Mouse (Mus musculus) midbrain, embryonic 16.5 days (tissue): ENCODE results near the gene Cars2. TPM values are rescaled to one million over a fixed set of nuclear protein-coding genes. Genes with fewer than 3 reads are reported as not detected.
"Not testable (repeated sequence)": the region's sequence is repeated elsewhere in the genome, so short reads cannot be mapped to it uniquely, and the experiment has no call there.

Experiments used
- ATAC-seq: fragments of 200-750 bp; cut with Nextera tagmentation; 2 replicates; pipeline ENCODE4 v1.8.0; 2017; ENCODE audit warnings: moderate TSS enrichment
- H3K27ac ChIP-seq: fragments of 300-500 bp; sonication (generic); 2 replicates; pipeline ENCODE4 v1.5.1; 2014; ENCODE audit warnings: mild to moderate bottlenecking, low read length, mixed read lengths
- H3K27me3 ChIP-seq: fragments of 300-500 bp; sonication (generic); 2 replicates; pipeline ENCODE4 v1.6.1; 2014; ENCODE audit warnings: low read depth, low read length, mixed read lengths; ENCODE audit not compliant: control insufficient read depth, insufficient read depth
- H3K36me3 ChIP-seq: fragments of 300-500 bp; sonication (generic); 2 replicates; pipeline ENCODE4 v1.6.1; 2014; ENCODE audit warnings: mild to moderate bottlenecking, low read length, moderate library complexity, mixed read lengths; ENCODE audit not compliant: control insufficient read depth, insufficient read depth
- H3K4me1 ChIP-seq: fragments of 300-500 bp; sonication (generic); 2 replicates; pipeline ENCODE4 v1.6.1; 2014; ENCODE audit warnings: mild to moderate bottlenecking, low read length, mixed read lengths; ENCODE audit not compliant: control insufficient read depth, insufficient read depth
- H3K4me2 ChIP-seq: fragments of 300-500 bp; sonication (generic); 2 replicates; pipeline ENCODE4 v1.6.1; 2014; ENCODE audit warnings: mild to moderate bottlenecking, low read length, mixed read lengths
- H3K4me3 ChIP-seq: fragments of 300-500 bp; sonication (generic); 2 replicates; pipeline ENCODE4 v1.5.1; 2014; ENCODE audit warnings: low read depth, mild to moderate bottlenecking, low read length, moderate library complexity, mixed read lengths
- H3K9ac ChIP-seq: fragments of 300-500 bp; sonication (generic); 2 replicates; pipeline ENCODE4 v1.6.1; 2014; ENCODE audit warnings: low read depth, low read length, mixed read lengths
- H3K9me3 ChIP-seq: fragments of 300-500 bp; sonication (generic); replicated peaks from 2 replicates; pipeline ENCODE4 v1.6.1; 2014; ENCODE audit warnings: mild to moderate bottlenecking, low read length, mixed read lengths; ENCODE audit not compliant: control insufficient read depth, poor library complexity, severe bottlenecking
- WGBS: fragments of 180-500 bp; shearing (Covaris S2); extraction: QIAGEN DNeasy Blood & Tissue Kit; methylation state at CpG from one replicate; pipeline ENCODE4 v1.1.7; 2014; 5-methylcytosine and 5-hydroxymethylcytosine counted together
- polyA plus RNA-seq: library from polyadenylated mRNA; unstranded; fragments of >200 nt; fragmentation: Nextera tagmentation; extraction: Ambion mirVana; gene quantifications from 2 replicates; pipeline ENCODE4 v1.2.1, GENCODE M21; 2015

Cars2 gene
- polyA plus RNA-seq, 1 experiment from 2014 or later: 21.8 TPM

DNA sequence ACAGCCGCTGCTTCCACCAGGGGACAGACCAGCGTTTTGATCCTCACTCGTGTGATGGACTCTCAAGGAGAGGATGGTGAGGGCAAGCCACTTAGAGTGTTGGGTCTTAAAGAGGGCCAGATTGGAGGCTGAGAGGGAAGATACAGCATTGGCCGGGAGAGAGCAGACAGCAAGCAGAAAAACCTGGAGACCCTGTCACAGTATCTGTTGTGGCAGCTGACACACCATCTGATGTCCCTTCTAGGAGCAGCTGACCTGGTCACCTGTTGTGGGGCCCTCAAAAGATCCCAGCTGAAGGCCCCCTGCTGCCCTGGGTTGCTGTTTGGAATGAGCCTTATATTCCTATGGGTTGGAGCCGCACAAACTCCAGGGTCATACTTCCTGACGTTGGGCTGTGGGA is 21.8 kb upstream of the Cars2 start:
- H3K4me1 ChIP-seq: no peaks in the 10 kb centered on the region
- H3K4me2 ChIP-seq: no peak overlapping the region
- no peak overlapping the region for H3K4me3 ChIP-seq
- no peaks in the 10 kb centered on the region for H3K36me3 ChIP-seq
- no peak overlapping the region for H3K27ac ChIP-seq
- H3K9me3 ChIP-seq: no peaks in the 10 kb centered on the region
- no peak for ATAC-seq
- 76% methylated on average over 6 of the region's 6 CpGs for WGBS
- no peak overlapping the region for H3K9ac ChIP-seq
- H3K27me3 ChIP-seq: no peaks in the 10 kb centered on the region

DNA sequence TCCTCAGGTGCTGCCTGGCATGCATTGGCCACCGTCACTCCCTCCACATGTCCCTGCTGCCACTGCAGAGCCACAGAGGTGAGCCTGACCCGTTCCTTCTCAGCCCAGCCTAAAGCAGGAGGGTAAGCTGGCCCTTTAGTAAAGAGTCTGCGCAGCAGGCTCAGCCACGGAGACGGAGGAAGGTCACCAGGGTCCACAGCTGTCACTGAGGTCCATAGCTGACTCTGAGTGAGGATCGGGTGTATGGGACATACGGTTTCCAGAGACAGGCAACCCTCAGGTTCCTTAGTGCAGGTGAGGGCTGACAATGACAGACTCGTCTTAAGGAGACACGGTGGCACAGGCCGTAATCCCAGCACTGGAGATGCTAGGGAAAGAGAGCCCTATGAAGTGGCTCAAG is 21.4 kb upstream of the Cars2 start:
- Histone ChIP-seq H3K27ac (no peak overlapping the region), H3K4me1 (no peaks in the 10 kb centered on the region), H3K36me3 (peaks cover 2% of the 10 kb centered on the region), H3K4me2 (no peak overlapping the region), H3K9me3 (no peaks in the 10 kb centered on the region), H3K27me3 (no peaks in the 10 kb centered on the region), H3K9ac (no peak overlapping the region), H3K4me3 (no peak overlapping the region)
- whole genome bisulfite sequencing: 90% methylated on average over 10 of the region's 10 CpGs
- no peak for ATAC-seq

DNA sequence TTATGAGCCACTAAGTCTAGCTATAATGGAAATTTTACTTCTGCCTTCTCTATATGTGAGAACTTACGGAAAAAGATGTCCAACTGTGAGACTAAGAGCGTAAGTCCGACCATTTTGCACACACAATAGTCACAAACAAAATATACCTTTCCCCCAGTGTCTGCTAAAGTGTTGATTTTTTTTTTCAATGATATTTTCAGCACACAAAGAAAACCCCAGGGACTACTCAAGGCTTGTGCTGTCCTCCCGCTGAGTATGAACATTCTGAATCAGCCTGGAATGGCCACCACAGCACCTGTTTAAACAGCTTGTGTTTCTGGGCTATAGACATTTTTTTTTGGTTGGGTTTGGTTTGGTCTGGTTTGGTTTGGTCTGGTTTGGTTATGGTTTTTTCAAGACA is 20.2 kb upstream of the Cars2 start:
- no peaks in the 10 kb centered on the region for H3K27me3 ChIP-seq
- H3K4me2 ChIP-seq: no peak overlapping the region
- H3K9me3 ChIP-seq: no peaks in the 10 kb centered on the region
- no peak for ATAC-seq
- 98% methylated on average over 4 of the region's 4 CpGs for WGBS
- H3K4me3 ChIP-seq: no peak overlapping the region
- peaks cover 5% of the 10 kb centered on the region for H3K36me3 ChIP-seq
- no peaks in the 10 kb centered on the region for H3K4me1 ChIP-seq
- H3K9ac ChIP-seq: no peak overlapping the region
- no peak overlapping the region for H3K27ac ChIP-seq

DNA sequence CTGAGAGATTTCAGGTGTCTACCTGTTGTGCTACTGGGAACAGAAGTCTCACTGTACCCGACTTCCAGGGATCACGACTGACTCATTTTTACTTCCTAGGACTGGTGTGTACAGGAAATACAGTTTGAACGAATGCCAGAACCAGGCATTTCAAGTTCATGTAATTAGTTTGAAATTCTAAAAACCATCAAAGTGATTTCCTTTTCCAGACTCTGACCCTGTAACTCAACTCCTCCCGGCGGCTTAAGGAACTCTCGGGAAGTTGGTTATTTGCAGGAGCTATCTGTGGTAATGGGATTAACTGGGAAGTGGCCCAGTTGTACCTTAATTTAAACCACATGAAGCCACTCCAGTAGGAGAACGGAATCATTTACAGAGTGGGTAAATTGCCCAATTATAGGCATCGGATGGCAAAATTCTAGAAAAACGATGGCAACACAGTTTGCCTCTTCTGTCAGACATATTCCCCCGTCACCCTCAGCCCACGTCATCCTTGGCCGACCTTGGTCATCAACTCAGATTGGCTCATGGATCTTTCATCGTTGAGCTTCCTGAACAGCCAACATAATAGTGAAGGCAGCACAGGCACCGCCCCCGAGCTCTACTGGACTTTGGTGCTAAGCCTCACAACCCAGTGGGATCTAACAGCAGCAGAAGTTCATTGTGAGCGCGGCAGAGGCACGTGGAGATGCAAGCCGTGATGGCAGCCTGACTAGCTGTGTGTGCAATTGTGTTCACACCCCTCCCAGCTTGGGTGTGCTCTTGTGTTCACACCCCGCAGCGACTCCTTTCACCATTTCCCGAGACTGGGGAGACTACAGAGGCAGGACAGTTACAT is 18.9 kb upstream of the Cars2 start:
- WGBS: 86% methylated on average over 22 of the region's 22 CpGs
- Histone ChIP-seq H3K27ac (no peak overlapping the region), H3K4me2 (no peak overlapping the region), H3K9me3 (0 out of 2 replicates have a peak, but pooled peaks cover 2% of the 10 kb centered on the region), H3K4me3 (no peak overlapping the region), H3K27me3 (no peaks in the 10 kb centered on the region), H3K4me1 (no peaks in the 10 kb centered on the region), H3K36me3 (peaks cover 5% of the 10 kb centered on the region), H3K9ac (no peak overlapping the region)
- no peak for ATAC-seq

DNA sequence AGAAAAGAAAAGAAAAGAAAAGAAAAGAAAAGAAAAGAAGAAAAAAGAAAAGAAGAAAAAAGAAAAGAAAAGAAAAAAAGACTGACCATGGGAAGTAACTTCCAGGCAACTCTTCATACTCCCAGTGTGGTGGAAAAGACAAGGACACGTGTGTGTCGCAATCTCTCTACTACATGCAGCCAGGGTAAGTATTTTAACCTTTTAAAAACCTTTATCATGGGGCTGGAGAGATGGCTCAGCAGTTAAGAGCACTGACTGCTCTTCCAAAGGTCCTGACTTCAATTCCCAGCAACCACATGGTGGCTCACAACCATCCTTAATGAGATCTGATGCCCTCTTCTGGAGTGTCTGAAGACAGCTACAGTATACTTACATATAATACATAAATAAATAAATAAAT is 17.6 kb upstream of the Cars2 start:
- ATAC-seq, H3K4me2 ChIP-seq, H3K4me1 ChIP-seq, H3K9me3 ChIP-seq, H3K9ac ChIP-seq, H3K27ac ChIP-seq, H3K36me3 ChIP-seq, H3K4me3 ChIP-seq, H3K27me3 ChIP-seq: not testable (repeated sequence)
- WGBS: 96% methylated on average over 2 of the region's 2 CpGs

DNA sequence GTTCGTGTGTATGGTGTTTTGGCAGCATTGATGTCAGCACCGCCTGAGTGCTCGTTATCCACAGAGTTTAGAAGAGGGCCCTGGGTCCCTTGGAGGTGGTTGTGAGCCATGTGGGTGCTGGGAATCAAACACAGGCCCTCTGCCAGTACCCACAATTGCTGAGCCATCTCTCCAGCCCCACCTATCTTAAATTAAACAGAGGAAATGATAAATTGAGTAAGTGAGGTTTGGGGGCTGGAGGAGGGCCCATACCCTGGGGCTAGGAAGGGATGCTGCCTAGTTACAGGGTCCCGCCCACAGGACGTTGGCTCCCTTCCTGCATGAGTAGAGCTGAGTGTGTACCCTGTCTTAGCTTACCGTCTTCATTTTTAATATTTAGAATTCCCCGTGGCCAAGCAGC is 14.1 kb upstream of the Cars2 start:
- Histone ChIP-seq H3K27me3 (no peaks in the 10 kb centered on the region), H3K9me3 (0 out of 2 replicates have a peak, but pooled peaks cover 2% of the 10 kb centered on the region), H3K4me2 (no peak overlapping the region), H3K27ac (no peak overlapping the region), H3K36me3 (peaks cover 13% of the 10 kb centered on the region), H3K4me3 (no peak overlapping the region), H3K4me1 (peaks cover 6% of the 10 kb centered on the region), H3K9ac (no peak overlapping the region)
- 94% methylated on average over 7 of the region's 7 CpGs for WGBS
- ATAC-seq: no peak

DNA sequence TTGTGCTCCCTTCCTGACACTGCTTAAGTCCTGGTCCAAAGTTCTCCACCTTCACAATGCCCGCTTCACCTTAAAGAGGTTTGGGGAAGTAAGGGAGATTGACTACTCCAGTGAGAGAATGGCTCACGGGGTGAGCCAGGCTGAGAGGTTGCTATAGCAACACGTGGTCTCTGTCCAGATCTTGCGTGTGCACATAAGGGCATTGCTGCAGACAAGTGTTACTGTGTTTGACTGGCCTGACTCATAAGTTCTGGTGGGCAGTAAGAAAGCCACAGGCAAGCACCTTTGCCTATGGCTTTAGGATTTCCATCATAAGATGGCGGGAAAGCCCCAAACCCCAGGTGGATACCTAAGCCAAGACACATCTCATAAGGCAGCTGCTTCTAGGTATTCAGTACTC is 13.7 kb upstream of the Cars2 start:
- no peak for ATAC-seq
- 92% methylated on average over 5 of the region's 5 CpGs for WGBS
- peaks cover 11% of the 10 kb centered on the region for H3K4me1 ChIP-seq
- H3K4me2 ChIP-seq: no peak overlapping the region
- H3K9me3 ChIP-seq: 0 out of 2 replicates have a peak, but pooled peaks cover 2% of the 10 kb centered on the region
- H3K9ac ChIP-seq: no peak overlapping the region
- no peak overlapping the region for H3K27ac ChIP-seq
- no peaks in the 10 kb centered on the region for H3K27me3 ChIP-seq
- H3K36me3 ChIP-seq: peaks cover 13% of the 10 kb centered on the region
- no peak overlapping the region for H3K4me3 ChIP-seq

DNA sequence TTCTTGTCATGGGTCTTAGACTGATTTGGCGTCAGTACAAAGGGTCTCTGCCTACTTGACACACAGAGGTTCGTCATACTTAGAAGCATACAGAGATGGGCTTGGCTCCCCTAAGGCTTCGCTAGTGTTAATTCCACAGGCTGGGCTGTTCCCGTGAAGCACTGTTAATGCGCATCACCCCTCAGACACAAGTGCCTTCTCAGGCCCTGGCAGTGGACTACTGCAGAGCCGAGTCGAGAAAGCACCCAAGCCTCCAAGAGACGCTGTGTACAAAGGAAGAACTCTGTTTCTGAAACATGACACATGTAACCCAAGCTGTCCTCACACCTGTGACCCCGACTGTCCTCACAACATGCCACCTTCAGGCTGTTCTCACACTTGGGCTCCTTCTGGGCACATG is 9.6 kb upstream of the Cars2 start:
- H3K27ac ChIP-seq: no peak overlapping the region
- peaks cover 19% of the 10 kb centered on the region for H3K4me1 ChIP-seq
- no peak for ATAC-seq
- H3K4me3 ChIP-seq: no peak overlapping the region
- peaks cover 8% of the 10 kb centered on the region for H3K36me3 ChIP-seq
- WGBS: 79% methylated on average over 9 of the region's 9 CpGs
- H3K27me3 ChIP-seq: no peaks in the 10 kb centered on the region
- H3K9me3 ChIP-seq: 0 out of 2 replicates have a peak, but pooled peaks cover 2% of the 10 kb centered on the region
- no peak overlapping the region for H3K4me2 ChIP-seq
- no peak overlapping the region for H3K9ac ChIP-seq

DNA sequence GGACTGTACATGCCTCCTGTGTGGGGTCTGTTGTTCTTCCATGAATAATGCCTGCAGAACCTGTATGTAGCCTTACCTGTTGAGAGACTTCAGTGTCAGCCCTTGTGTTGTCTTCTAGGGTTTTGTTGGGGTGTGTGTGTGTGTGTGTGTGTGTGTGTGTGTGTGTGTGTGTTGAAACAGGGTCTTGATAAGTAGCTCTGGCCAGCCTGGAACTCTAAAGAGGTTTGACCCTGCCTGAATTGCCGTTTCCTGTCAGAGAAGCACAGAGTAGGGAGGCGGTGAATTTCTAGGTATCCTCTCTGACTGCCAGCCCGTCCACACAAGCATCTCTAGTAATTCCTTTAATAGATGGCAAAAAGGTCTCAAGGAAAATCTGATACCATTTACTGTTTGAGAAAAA is 8.9 kb upstream of the Cars2 start:
- ATAC-seq: no peak
- H3K36me3 ChIP-seq: peaks cover 8% of the 10 kb centered on the region
- H3K9ac ChIP-seq: no peak overlapping the region
- H3K4me3 ChIP-seq: no peak overlapping the region
- WGBS: 88% methylated on average over 3 of the region's 3 CpGs
- H3K4me1 ChIP-seq: peaks cover 19% of the 10 kb centered on the region
- H3K27me3 ChIP-seq: no peaks in the 10 kb centered on the region
- no peak overlapping the region for H3K27ac ChIP-seq
- H3K9me3 ChIP-seq: no peaks in the 10 kb centered on the region
- H3K4me2 ChIP-seq: peak overlapping the region; percentile 72
